Mouse (Mus musculus) heart, postnatal 14 days (tissue): ENCODE measurements at regions not wholly inside any gene's neighbourhood (a gene's known extent, or its start where the extent isn't known, plus 50 kb on each side); places are given as distances from the start of the nearest gene placed in this dataset.
"Not testable (repeated sequence)": the region's sequence is repeated elsewhere in the genome, so short reads cannot be mapped to it uniquely, and the experiment has no call there.

Experiments
- DNase-seq, 2 experiments: peaks; one replicate each; pipeline ENCODE4 v3.0.0; 2021 to 2022
- intact Hi-C: fragments of 180-260 bp; cut with DNase I; formaldehyde crosslinking; loops from one replicate; pipeline ENCODE4 v1.15.1; 2025

- DNase-seq, intact Hi-C loops: not testable (repeated sequence)
Measured at GRCm38 (mm10) chr14:14478159-14478558, 77.1 kb downstream of the Olfr721-ps1 start.

GRCm38 (mm10) chr14:14481840-14482239, 80.7 kb downstream of the Olfr721-ps1 start:
- DNase-seq, result peak; percentile 13 to 43
- intact Hi-C loops, result loop anchor here (2.0 to 10.0 kb wide), 4 partner anchors 193 to 503 kb away; no protein-coding TSS in a partner anchor

DNA sequence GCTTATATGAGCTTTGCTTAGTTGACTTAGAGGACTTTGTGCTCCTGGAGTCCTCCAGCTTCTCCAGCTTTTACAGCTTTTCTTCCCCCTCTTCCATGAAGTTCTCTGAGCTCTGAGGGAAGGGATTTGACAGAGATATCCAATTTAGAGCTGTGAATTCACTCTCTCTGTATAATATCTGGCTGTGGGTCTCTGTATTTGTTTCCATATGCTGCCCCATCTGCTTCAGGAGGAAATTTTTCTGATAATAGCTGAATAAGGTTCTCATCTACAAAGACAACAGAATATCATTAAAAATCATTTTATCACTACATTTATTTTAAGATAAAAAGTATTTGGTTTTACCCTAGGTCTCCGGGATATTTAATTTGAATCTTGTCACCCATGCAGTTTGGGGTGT, 85.3 kb downstream of the Olfr721-ps1 start:
- intact Hi-C loops, result loop anchor here (10.0 kb wide), 3 partner anchors 188 to 498 kb away; no protein-coding TSS in a partner anchor
- DNase-seq, result no peak

GRCm38 (mm10) chr14:14490501-14490900, 89.4 kb downstream of the Olfr721-ps1 start:
- intact Hi-C loops, result no loop called here
- no peak for DNase-seq

DNA sequence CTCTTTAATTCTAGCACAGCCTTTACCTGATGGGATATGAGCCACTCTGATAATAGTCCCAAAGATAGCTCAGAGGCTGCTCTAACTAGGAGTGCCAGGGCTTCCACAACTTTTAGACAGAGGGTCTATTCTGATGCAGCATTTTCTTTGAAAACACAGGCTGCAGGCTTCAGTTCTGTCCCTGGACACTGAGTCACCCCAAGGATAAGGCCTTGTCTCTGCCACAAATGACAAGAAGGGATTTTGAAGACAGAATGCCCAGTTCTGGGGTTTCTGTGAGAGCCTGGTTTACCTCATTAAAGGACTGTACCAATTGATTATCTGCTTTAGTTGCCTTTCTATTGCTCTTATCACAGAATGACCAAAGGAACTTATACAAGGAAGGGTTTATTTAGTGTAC, 90.9 kb downstream of the Olfr721-ps1 start:
- no peak for DNase-seq
- intact Hi-C loops, result no loop called here

GRCm38 (mm10) chr14:14511927-14512326, 110.8 kb downstream of the Olfr721-ps1 start:
- intact Hi-C loops, result no loop called here
- DNase-seq, result no peak

- no peak for DNase-seq
- intact Hi-C loops, result no loop called here
Measured at GRCm38 (mm10) chr14:14513056-14513455, 112.0 kb downstream of the Olfr721-ps1 start.

GRCm38 (mm10) chr14:14513498-14513897, 112.4 kb downstream of the Olfr721-ps1 start:
- intact Hi-C loops, result no loop called here
- DNase-seq, result no peak

DNA sequence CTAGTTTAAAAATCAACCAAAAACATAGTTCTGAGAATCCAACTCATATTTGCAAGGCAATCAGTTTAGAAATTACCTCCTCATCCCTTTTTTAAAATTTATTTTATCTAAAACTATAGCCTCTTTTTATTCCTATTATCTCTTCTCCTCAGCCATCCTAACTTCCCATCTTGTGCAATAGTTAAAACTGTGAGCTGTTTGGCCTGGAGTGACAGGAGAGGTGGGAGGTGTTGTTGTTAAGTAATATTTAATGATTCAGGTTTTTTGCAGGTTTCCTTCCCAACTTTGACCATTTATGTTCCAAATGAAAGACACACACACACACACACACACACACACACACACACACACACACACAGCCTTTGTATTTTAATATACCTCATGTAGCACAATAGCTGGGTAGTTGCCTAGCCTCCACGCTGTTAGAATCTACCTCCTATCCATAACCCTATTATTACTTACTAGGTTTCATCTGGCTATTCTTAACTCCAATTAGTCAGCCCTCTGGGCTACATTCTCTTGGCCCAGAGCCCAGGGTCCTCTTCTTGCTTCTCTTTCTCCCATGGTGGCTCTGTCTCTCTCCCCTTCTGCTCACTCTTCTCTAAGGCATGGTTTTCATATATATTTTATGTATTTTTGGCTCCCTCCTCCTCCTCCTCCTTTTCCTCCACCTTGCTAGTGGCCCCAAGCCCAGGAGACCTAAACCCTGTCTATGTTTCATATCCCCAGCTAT, 113.5 kb downstream of the Olfr721-ps1 start:
- intact Hi-C loops, result no loop called here
- no peak for DNase-seq

- DNase-seq, result no peak
- intact Hi-C loops, result no loop called here
Measured at GRCm38 (mm10) chr14:14515363-14515762, 114.3 kb downstream of the Olfr721-ps1 start.

GRCm38 (mm10) chr14:14515918-14516317, 114.8 kb downstream of the Olfr721-ps1 start:
- DNase-seq, result no peak
- intact Hi-C loops, result no loop called here

- intact Hi-C loops, result no loop called here
- DNase-seq, result no peak
Measured at GRCm38 (mm10) chr14:14518027-14518426, 116.9 kb downstream of the Olfr721-ps1 start.

- intact Hi-C loops, result no loop called here
- no peak for DNase-seq
Measured at GRCm38 (mm10) chr14:14518841-14519240, 117.7 kb downstream of the Olfr721-ps1 start.

DNA sequence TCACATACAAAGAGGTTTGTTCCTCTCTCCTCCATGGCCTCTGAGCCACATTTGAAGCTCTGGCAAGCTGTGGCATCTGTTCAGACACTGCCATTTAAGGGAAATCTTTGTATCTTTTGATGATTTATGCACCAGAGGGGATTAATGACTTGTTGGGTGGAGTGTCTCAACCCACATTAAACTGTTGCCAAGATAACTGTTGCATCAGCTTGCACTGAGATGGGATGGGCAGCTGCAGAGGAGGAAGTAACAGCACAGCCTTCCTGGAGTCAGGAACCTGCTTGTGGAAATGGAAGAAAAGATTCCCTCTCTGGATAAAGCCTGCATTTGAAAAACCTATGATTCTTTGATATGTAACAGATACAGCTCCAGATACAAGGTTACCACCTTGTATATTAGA, 119.1 kb downstream of the Olfr721-ps1 start:
- intact Hi-C loops, result no loop called here
- no peak for DNase-seq

DNA sequence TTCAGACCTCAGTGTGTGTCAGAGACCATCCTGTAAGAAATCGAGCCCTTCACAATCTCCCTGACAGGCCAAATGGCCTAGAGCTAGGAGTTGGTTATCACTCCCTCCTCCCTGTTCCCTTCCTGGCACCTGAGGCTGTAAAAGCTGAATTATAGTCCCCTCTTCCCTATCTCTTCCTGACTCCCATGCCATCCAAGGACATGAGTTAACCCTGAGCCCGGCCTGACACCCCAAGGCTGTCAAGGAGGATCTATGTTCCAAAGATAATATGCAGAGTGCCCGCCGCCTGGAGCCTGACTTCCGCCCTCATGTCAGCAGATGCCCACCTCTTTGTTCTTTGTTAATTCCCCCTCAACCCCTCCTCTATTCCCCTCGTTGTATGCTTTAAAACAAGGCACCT, 120.2 kb downstream of the Olfr721-ps1 start:
- DNase-seq, intact Hi-C loops: not testable (repeated sequence)

DNA sequence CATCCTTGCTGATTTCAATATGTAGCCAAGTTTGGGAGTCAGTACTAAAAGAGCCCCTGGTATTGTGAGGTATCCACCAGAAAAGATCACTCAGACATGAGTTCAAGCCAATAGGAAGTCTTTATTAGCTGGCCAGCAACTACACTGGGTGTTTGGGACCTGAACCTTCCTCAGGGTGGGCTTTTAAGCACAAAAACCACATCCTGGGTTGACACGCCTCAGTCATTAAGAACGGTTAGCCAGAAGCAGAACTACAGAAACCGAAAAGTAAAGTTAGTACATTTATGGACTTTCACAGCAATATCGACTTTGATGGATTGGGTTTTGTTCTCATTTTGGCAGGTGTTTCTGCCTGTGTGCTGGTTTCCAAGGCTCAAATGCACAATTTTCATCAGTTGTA, 124.1 kb downstream of the Olfr721-ps1 start:
- DNase-seq, result no peak

GRCm38 (mm10) chr14:14528437-14528836, 127.3 kb downstream of the Olfr721-ps1 start:
- DNase-seq, result no peak
- intact Hi-C loops, result no loop called here

More for the DNA sequence above, 124.1 kb downstream of the Olfr721-ps1 start:
- intact Hi-C loops, result no loop called here

- DNase-seq, result no peak
- intact Hi-C loops, result no loop called here
Measured at GRCm38 (mm10) chr14:14541206-14541605, 140.1 kb downstream of the Olfr721-ps1 start.

DNA sequence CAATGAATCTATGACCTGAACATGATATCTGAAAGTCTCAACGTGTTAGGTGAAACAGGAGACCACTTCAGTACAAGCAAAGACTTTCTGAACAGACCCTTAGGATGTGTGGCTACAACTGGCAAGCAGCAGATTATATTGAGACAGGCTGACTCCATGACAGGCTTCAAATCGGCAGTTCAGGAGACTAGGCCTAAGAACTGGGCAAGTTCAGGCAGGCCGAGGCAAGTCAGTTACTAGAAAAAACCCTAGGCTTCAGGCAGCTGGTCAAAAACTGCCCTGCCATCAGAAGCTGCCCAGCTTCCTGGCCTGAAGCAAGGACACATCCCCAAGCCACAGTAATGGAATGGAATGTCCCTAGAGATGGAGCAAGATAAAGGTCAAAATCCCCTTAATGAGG, 140.6 kb downstream of the Olfr721-ps1 start:
- DNase-seq, result no peak
- intact Hi-C loops, result no loop called here

GRCm38 (mm10) chr14:14544236-14544635, 143.1 kb downstream of the Olfr721-ps1 start:
- DNase-seq, result no peak
- intact Hi-C loops, result no loop called here

GRCm38 (mm10) chr14:14552201-14552600, 149.9 kb upstream of the Slc4a7 start:
- DNase-seq, result peak in 1 of 2 experiments; percentile 1
- intact Hi-C loops, result no loop called here

DNA sequence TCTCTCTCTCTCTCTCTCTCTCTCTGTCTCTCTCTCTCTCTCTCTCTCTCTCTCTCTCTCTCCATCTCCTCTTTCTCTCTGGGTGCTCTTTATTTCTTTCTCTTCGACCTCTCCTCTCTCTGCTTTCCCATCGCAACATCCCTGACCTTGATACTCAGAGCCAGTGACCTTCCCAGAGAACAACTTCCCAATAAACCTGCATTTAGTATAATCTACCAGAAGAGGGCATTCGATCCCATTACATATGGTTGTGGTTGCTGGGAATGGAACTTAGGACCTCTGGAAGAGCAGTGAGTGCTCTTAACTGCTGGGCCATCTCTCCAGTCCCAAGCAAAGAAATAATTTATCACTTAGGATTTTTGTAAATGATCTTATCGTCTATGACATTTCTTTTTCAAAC, 127.2 kb upstream of the Slc4a7 start:
- intact Hi-C loops, result no loop called here
- no peak for DNase-seq
